Mouse (Mus musculus) Patski (cell line): Measurements from ENCODE around the gene Nyap1. TPM values are rescaled to one million over a fixed set of nuclear protein-coding genes. Genes with fewer than 3 reads are reported as not detected.

ENCODE experiments used
- ATAC-seq: fragments of 100-300 bp; one replicate; pipeline ENCODE4 v1.8.0; 2021
- CTCF ChIA-PET: fragments of 350-600 bp; sonication (Branson Sonifier 250); formaldehyde crosslinking; loops from one replicate; lab custom pipeline; 2022; ENCODE audit warnings: inconsistent platforms; lab: Charles Lee
- POLR2A ChIA-PET: fragments of 350-600 bp; sonication (Branson Sonifier 250); formaldehyde crosslinking; loops from one replicate; lab custom pipeline; 2022; ENCODE audit warnings: antibody characterized with exemption, inconsistent platforms; lab: Charles Lee
- DNase-seq: peaks from one replicate; pipeline ENCODE4 v3.0.0-alpha.2; 2011; ENCODE audit warnings: low read depth, low spot score
- H3K27me3 ChIP-seq: fragments of 371-371 bp; one replicate; pipeline ENCODE4 v1.5.1; 2021
- CTCF ChIP-seq: fragments of 100-300 bp; IDR thresholded peaks from one replicate; pipeline ENCODE4 v1.5.1; 2021
- in situ Hi-C: fragments of 300-500 bp; cut with MboI; formaldehyde crosslinking; loops from 3 replicates; pipeline ENCODE4 v1.11.1; 2018; ENCODE audit warnings: low pct_unique_long_range_greater_than_20kb, mixed read lengths
- polyA plus RNA-seq: library from polyadenylated mRNA; unstranded; gene quantifications from one replicate; pipeline ENCODE4 v1.2.3, GENCODE M21; 2021

The Nyap1 gene
- polyA plus RNA-seq, 1 experiment from 2014 or later: 13.4 TPM

- no peak for ATAC-seq
- ChIA-PET POLR2A (interaction anchor here (0.7 kb wide), 1 partner anchor 14 kb away, joined by 3 read pairs; no protein-coding TSS in a partner anchor), CTCF (interaction anchor here (1.3 kb wide), 1 partner anchor 74 kb away, joined by 4 read pairs; no protein-coding TSS in a partner anchor)
- TF ChIP-seq CTCF: no peak
- in situ Hi-C loops: no loop called here
- no peaks in the 10 kb centered on the region for H3K27me3 ChIP-seq
- DNase-seq: no peak
Measured at GRCm38 (mm10) chr5:137686127-137686790, 55.1 kb downstream of the Nyap1 start.

- in situ Hi-C loops: no loop called here
- no peak for DNase-seq
- H3K27me3 ChIP-seq: no peaks in the 10 kb centered on the region
- TF ChIP-seq CTCF: no peak
- no peak for ATAC-seq
- ChIA-PET POLR2A (interaction anchor here (0.7 kb wide), 1 partner anchor 14 kb away, joined by 3 read pairs; no protein-coding TSS in a partner anchor), CTCF (interaction anchor here (1.3 kb wide), 1 partner anchor 75 kb away, joined by 4 read pairs; no protein-coding TSS in a partner anchor)
Measured at GRCm38 (mm10) chr5:137685653-137686052, 55.8 kb downstream of the Nyap1 start.

GRCm38 (mm10) chr5:137684294-137685123, 56.9 kb downstream of the Nyap1 start, which contains the start of gene Agfg2:
Gene Agfg2 (minus strand): TSS chr5:137684726.
- peak; percentile 97 for ATAC-seq
- no peaks in the 10 kb centered on the region for H3K27me3 ChIP-seq
- DNase-seq: peak; percentile 98
- in situ Hi-C loops: no loop called here
- ChIA-PET CTCF (interaction anchor here (1.0 to 2.4 kb wide), 6 partner anchors 9 to 76 kb away, joined by 3 to 17 read pairs (median 4); no protein-coding TSS in a partner anchor), POLR2A (interaction anchor here (0.5 to 1.2 kb wide), 5 partner anchors 12 to 64 kb away, joined by 3 to 4 read pairs (median 3); partner anchors contain the start of gene Tsc22d4)
- TF ChIP-seq CTCF: no peak

- no peaks in the 10 kb centered on the region for H3K27me3 ChIP-seq
- TF ChIP-seq CTCF: no peak
- ChIA-PET CTCF (interaction anchor here (0.8 to 2.4 kb wide), 11 partner anchors 10 to 76 kb away, joined by 3 to 17 read pairs (median 3); no protein-coding TSS in a partner anchor), POLR2A (interaction anchor here (0.5 to 1.2 kb wide), 4 partner anchors 11 to 35 kb away, joined by 3 to 5 read pairs (median 4); no protein-coding TSS in a partner anchor)
- in situ Hi-C loops: no loop called here
- DNase-seq (no peak), ATAC-seq (peak; percentile 3)
Measured at GRCm38 (mm10) chr5:137683388-137684293, 57.8 kb downstream of the Nyap1 start.

- no peaks in the 10 kb centered on the region for H3K27me3 ChIP-seq
- in situ Hi-C loops: no loop called here
- ChIA-PET POLR2A (interaction anchor here (0.5 to 1.1 kb wide), 4 partner anchors 9 to 87 kb away, joined by 3 to 5 read pairs (median 3); no protein-coding TSS in a partner anchor), CTCF (interaction anchor here (0.8 to 2.4 kb wide), 8 partner anchors 10 to 78 kb away, joined by 3 to 17 read pairs (median 4); no protein-coding TSS in a partner anchor)
- TF ChIP-seq CTCF: no peak
- ATAC-seq (no peak), DNase-seq (no peak)
Measured at GRCm38 (mm10) chr5:137682526-137682925, 58.9 kb downstream of the Nyap1 start.

Other genes with a start within 250 kb of the Nyap1 start
- gene Pop7, start 239.1 kb downstream of the Nyap1 start, polyA plus RNA-seq: 43.2 TPM
- gene Gigyf1, start 223.1 kb downstream of the Nyap1 start, polyA plus RNA-seq: 55.9 TPM
- not detected for gene Epo, start 208.4 kb downstream of the Nyap1 start, polyA plus RNA-seq
- 963 TPM for gene Gnb2, start 208.1 kb downstream of the Nyap1 start, polyA plus RNA-seq
- not detected for gene Actl6b, start 188.1 kb downstream of the Nyap1 start, polyA plus RNA-seq
- not detected for gene Tfr2, start 171.8 kb downstream of the Nyap1 start, polyA plus RNA-seq
- 65.4 TPM for gene Mospd3, start 140.5 kb downstream of the Nyap1 start, polyA plus RNA-seq
- 990 TPM for gene Pcolce, start 127.8 kb downstream of the Nyap1 start, polyA plus RNA-seq
- gene Fbxo24, start 112.6 kb downstream of the Nyap1 start, polyA plus RNA-seq: 2.5 TPM
- 31.0 TPM for gene Lrch4, start 112.5 kb downstream of the Nyap1 start, polyA plus RNA-seq
- 17.5 TPM for gene Gm20605, start 112.4 kb downstream of the Nyap1 start, polyA plus RNA-seq
- gene Sap25, start 100.3 kb downstream of the Nyap1 start, polyA plus RNA-seq: 5.2 TPM
- 0.09 TPM for gene Irs3, start 95.9 kb downstream of the Nyap1 start, polyA plus RNA-seq
- 33.1 TPM for gene Agfg2, start 56.9 kb downstream of the Nyap1 start, polyA plus RNA-seq
- gene Tsc22d4, start 4.1 kb upstream of the Nyap1 start, polyA plus RNA-seq: 154 TPM
- 36.7 TPM for gene Ppp1r35, start 37.2 kb upstream of the Nyap1 start, polyA plus RNA-seq
- 64.6 TPM for gene Mepce, start 46.0 kb upstream of the Nyap1 start, polyA plus RNA-seq
- gene Zcwpw1, start 46.2 kb upstream of the Nyap1 start, polyA plus RNA-seq: 22.2 TPM
- gene Pilra, start 94.7 kb upstream of the Nyap1 start, polyA plus RNA-seq: 0.05 TPM
- gene Pilrb1, start 116.5 kb upstream of the Nyap1 start, polyA plus RNA-seq: not detected
- gene Pilrb2, start 130.2 kb upstream of the Nyap1 start, polyA plus RNA-seq: not detected
- 1.3 TPM for gene Cyp3a13, start 180.0 kb upstream of the Nyap1 start, polyA plus RNA-seq
- gene Gjc3, start 221.5 kb upstream of the Nyap1 start, polyA plus RNA-seq: not detected
- not detected for gene Azgp1, start 239.9 kb upstream of the Nyap1 start, polyA plus RNA-seq